Mouse (Mus musculus) monocyte, adult 5-6 weeks (primary cell): ENCODE measurements around the gene Phlda1. TPM values are rescaled to one million over a fixed set of nuclear protein-coding genes. Genes with fewer than 3 reads are reported as not detected.

Source experiments
- ATAC-seq: fragments of 153-309, 156-312 bp; replicated peaks from 2 replicates; pipeline ENCODE4 v1.8.0; 2017; ENCODE audit warnings: mild to moderate bottlenecking; ENCODE audit not compliant: low TSS enrichment, insufficient number of reproducible peaks, severe bottlenecking, poor library complexity, low FRiP score
- total RNA-seq: library from RNA; stranded (forward); fragments of 200-1000, 200-491, 200-594 nt; gene quantifications from 3 replicates; pipeline ENCODE4 v1.2.3, GENCODE M21; 2017

Gene Phlda1
- total RNA-seq, 1 experiment from 2014 or later, result 0.19 TPM

DNA sequence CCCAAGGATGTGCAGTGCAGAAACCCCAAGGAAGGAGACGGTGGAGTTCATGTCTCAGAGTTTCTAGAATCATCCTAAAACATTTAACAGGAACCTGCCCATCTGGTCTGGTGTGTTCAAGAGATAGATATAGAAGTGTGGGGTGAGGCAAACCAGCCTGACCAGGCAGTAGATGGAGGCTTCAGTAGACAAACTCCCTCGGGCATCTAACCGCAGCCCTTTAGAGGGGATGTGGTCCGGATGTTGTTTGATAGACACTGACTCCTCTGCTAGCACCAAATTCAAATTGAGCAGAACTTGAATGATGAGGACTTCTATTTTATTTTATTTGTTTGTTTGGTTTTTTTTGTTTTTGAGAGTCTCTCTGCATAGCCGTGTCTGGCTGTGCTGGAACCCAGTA is 48.6 kb downstream of the Phlda1 start:
- no peak for ATAC-seq

- ATAC-seq, result no peak
These were observed 52.1 kb downstream of the Phlda1 start for GRCm38 (mm10) chr10:111558211-111558610.

Other genes with a start within 250 kb of the Phlda1 start
- gene Bbs10, start 207.6 kb upstream of the Phlda1 start, total RNA-seq, result 1.5 to 3.3 TPM (median 2.3 TPM) in 3 replicates
- 260 to 307 TPM (median 290 TPM) in 3 replicates for gene Nap1l1, start 33.1 kb upstream of the Phlda1 start, total RNA-seq